In the genomic region with DNA sequence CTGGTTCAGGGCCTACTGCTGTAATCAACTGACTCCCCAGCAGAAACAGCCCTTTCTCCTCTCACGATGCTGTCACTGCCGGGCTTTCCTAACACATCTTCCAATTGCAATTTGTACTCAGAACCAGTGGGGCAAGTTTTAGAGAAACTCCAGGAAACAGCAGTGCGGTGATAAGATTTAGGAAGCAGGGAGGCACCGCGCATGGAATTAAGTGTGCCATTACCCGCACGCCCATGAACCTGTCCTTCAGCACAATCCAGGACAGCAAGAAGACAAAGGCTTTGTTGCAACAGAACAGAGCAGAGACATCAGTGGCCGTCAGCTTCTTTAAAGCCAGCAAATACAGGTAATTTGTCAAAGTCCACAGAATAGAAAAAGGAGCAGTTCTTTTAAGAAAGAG, we compare ENCODE assay signal across 18 mouse cellular contexts.
DNase-seq lines count a peak whose midpoint lies in the region; ATAC-seq and TF ChIP-seq lines count a peak whose summit lies in the region.
"Had no signal": no experiment of that assay in that cellular context is flagged by ENCODE, and none has a peak within 500 bp of the region (broad histone marks: within the 10 kb centered on the region; RNA-seq: fewer than 3 reads in every experiment).

No protein-coding gene starts in this region.

- no peak for DNase-seq in forebrain, embryonic 11.5 days (ENCODE audit: low spot score)
- no peak for DNase-seq in stomach, postnatal 0 days (ENCODE audit: low spot score)
- DNase-seq in ovary, postnatal 14 days (ENCODE audit: low spot score), result no peak
- no peak for DNase-seq in gastrocnemius, postnatal 4 days (ENCODE audit: low spot score in 2 of 2)
- DNase-seq: adrenal gland, adult 8-10 months; cerebellum, adult 11-12 months; gastrocnemius, postnatal 14 days; heart, adult 18-20 months; kidney, adult 11 months had no signal

- H3K9me3 ChIP-seq in forebrain, embryonic 13.5 days (replicated peaks), result no peaks in the 10 kb centered on the region
- no peaks in the 10 kb centered on the region for H3K9me3 ChIP-seq in forebrain, embryonic 11.5 days (ENCODE audit: control insufficient read depth, low read length)
- no peaks in the 10 kb centered on the region for H3K9me3 ChIP-seq in intestine, embryonic 16.5 days (ENCODE audit: control insufficient read depth, low read length)
- H3K9me3 ChIP-seq in intestine, postnatal 0 days (ENCODE audit: control insufficient read depth), result no peaks in the 10 kb centered on the region
- H3K9me3 ChIP-seq in stomach, embryonic 14.5 days (ENCODE audit: control insufficient read depth, low read depth, low read length), result no peaks in the 10 kb centered on the region
- no peaks in the 10 kb centered on the region for H3K9me3 ChIP-seq in stomach, postnatal 0 days (ENCODE audit: control insufficient read depth, low read length)
- H3K9me3 ChIP-seq: embryonic facial prominence, embryonic 13.5 days; heart, embryonic 10.5 days; hindbrain, embryonic 15.5 days had no signal

- no peak overlapping the region for H3K4me2 ChIP-seq in forebrain, embryonic 13.5 days
- no peak overlapping the region for H3K4me2 ChIP-seq in forebrain, embryonic 11.5 days (ENCODE audit: low read depth, low read length, severe bottlenecking)
- no peak overlapping the region for H3K4me2 ChIP-seq in intestine, embryonic 16.5 days (ENCODE audit: low read depth, low read length)
- H3K4me2 ChIP-seq in intestine, postnatal 0 days (replicated peaks; ENCODE audit: low read depth), result no peak overlapping the region
- no peak overlapping the region for H3K4me2 ChIP-seq in stomach, embryonic 14.5 days (replicated peaks; ENCODE audit: low read depth, low read length)
- H3K4me2 ChIP-seq in stomach, postnatal 0 days (replicated peaks; ENCODE audit: low read depth), result no peak overlapping the region
- H3K4me2 ChIP-seq: embryonic facial prominence, embryonic 13.5 days; hindbrain, embryonic 15.5 days had no signal

- no peak for TF ChIP-seq EP300 in stomach, postnatal 0 days (optimal IDR thresholded peaks at IDR 0.05)

- H3K9ac ChIP-seq in forebrain, embryonic 13.5 days, result no peak overlapping the region
- H3K9ac ChIP-seq in forebrain, embryonic 11.5 days (ENCODE audit: low read length), result no peak overlapping the region
- no peak overlapping the region for H3K9ac ChIP-seq in intestine, embryonic 16.5 days (ENCODE audit: low read depth, low read length)
- H3K9ac ChIP-seq in intestine, postnatal 0 days (ENCODE audit: low read depth, low read length), result no peak overlapping the region
- H3K9ac ChIP-seq in stomach, embryonic 14.5 days (replicated peaks; ENCODE audit: low read depth, low read length), result no peak overlapping the region
- no peak overlapping the region for H3K9ac ChIP-seq in stomach, postnatal 0 days (ENCODE audit: low read length)
- H3K9ac ChIP-seq: embryonic facial prominence, embryonic 13.5 days; hindbrain, embryonic 15.5 days had no signal

- no peak for ATAC-seq in forebrain, embryonic 13.5 days
- no peak for ATAC-seq in forebrain, embryonic 11.5 days (replicated peaks; ENCODE audit: low FRiP score)
- ATAC-seq in intestine, embryonic 16.5 days, result peak; percentile 52; the same call in 1 of the 2 replicates
- no peak for ATAC-seq in intestine, postnatal 0 days
- peak; percentile 28; the same call in 1 of the 2 replicates for ATAC-seq in stomach, embryonic 14.5 days (ENCODE audit: insufficient number of reproducible peaks, insufficient read depth, low FRiP score, low read depth)
- ATAC-seq in stomach, postnatal 0 days (ENCODE audit: low FRiP score, low TSS enrichment), result no peak
- ATAC-seq: forebrain, embryonic 16.5 days; Patski had no signal

- H3K36me3 ChIP-seq in forebrain, embryonic 13.5 days (ENCODE audit: poor library complexity, severe bottlenecking), result no peaks in the 10 kb centered on the region
- no peaks in the 10 kb centered on the region for H3K36me3 ChIP-seq in forebrain, embryonic 11.5 days (ENCODE audit: control insufficient read depth, insufficient read depth, low read length)
- no peaks in the 10 kb centered on the region for H3K36me3 ChIP-seq in intestine, embryonic 16.5 days (ENCODE audit: control insufficient read depth, insufficient read depth, low read length)
- no peaks in the 10 kb centered on the region for H3K36me3 ChIP-seq in intestine, postnatal 0 days (ENCODE audit: control insufficient read depth, insufficient read depth)
- no peaks in the 10 kb centered on the region for H3K36me3 ChIP-seq in stomach, embryonic 14.5 days (ENCODE audit: control insufficient read depth, insufficient read depth, low read length)
- no peaks in the 10 kb centered on the region for H3K36me3 ChIP-seq in stomach, postnatal 0 days (ENCODE audit: control insufficient read depth, insufficient read depth, low read length)
- H3K36me3 ChIP-seq: embryonic facial prominence, embryonic 13.5 days; heart, embryonic 10.5 days; hindbrain, embryonic 15.5 days had no signal

- 0 out of 2 replicates have a peak overlapping the region, but pooled peaks have one; percentile 32 for H3K27ac ChIP-seq in forebrain, embryonic 13.5 days
- no peak overlapping the region for H3K27ac ChIP-seq in forebrain, embryonic 11.5 days (ENCODE audit: low read depth, low read length)
- H3K27ac ChIP-seq in intestine, embryonic 16.5 days (ENCODE audit: low read length), result no peak overlapping the region
- no peak overlapping the region for H3K27ac ChIP-seq in intestine, postnatal 0 days (ENCODE audit: low read depth, low read length)
- no peak overlapping the region for H3K27ac ChIP-seq in stomach, embryonic 14.5 days (ENCODE audit: low read length)
- H3K27ac ChIP-seq in stomach, postnatal 0 days (replicated peaks), result no peak overlapping the region
- H3K27ac ChIP-seq: embryonic facial prominence, embryonic 13.5 days; heart, embryonic 10.5 days; hindbrain, embryonic 15.5 days had no signal

- no peak for TF ChIP-seq CTCF in intestine, postnatal 0 days (IDR thresholded peaks at IDR 0.05; ENCODE audit: low read depth)
- TF ChIP-seq CTCF in stomach, postnatal 0 days (IDR thresholded peaks at IDR 0.05; ENCODE audit: low read depth), result no peak

- 73% methylated on average over 8 of the region's 8 CpGs for WGBS in forebrain, embryonic 13.5 days
- 76% methylated on average over 8 of the region's 8 CpGs for WGBS in forebrain, embryonic 11.5 days
- 53% methylated on average over 8 of the region's 8 CpGs for WGBS in intestine, embryonic 16.5 days
- WGBS in intestine, postnatal 0 days, result 39% methylated on average over 8 of the region's 8 CpGs
- 59% methylated on average over 8 of the region's 8 CpGs for WGBS in stomach, embryonic 14.5 days
- WGBS in stomach, postnatal 0 days, result 52% methylated on average over 8 of the region's 8 CpGs

- H3K27me3 ChIP-seq in forebrain, embryonic 13.5 days, result no peaks in the 10 kb centered on the region
- H3K27me3 ChIP-seq in forebrain, embryonic 11.5 days (ENCODE audit: control insufficient read depth, insufficient read depth, low read length), result no peaks in the 10 kb centered on the region
- no peaks in the 10 kb centered on the region for H3K27me3 ChIP-seq in intestine, embryonic 16.5 days (replicated peaks; ENCODE audit: control insufficient read depth, insufficient read depth, low read length)
- H3K27me3 ChIP-seq in intestine, postnatal 0 days (replicated peaks; ENCODE audit: control insufficient read depth, insufficient read depth, low read length), result no peaks in the 10 kb centered on the region
- no peaks in the 10 kb centered on the region for H3K27me3 ChIP-seq in stomach, embryonic 14.5 days (ENCODE audit: control insufficient read depth, insufficient read depth, low read length)
- H3K27me3 ChIP-seq in stomach, postnatal 0 days (ENCODE audit: control insufficient read depth, insufficient read depth, low read length), result no peaks in the 10 kb centered on the region
- H3K27me3 ChIP-seq: embryonic facial prominence, embryonic 13.5 days; hindbrain, embryonic 15.5 days; Patski had no signal

- H3K4me3 ChIP-seq in forebrain, embryonic 13.5 days, result no peak overlapping the region
- no peak overlapping the region for H3K4me3 ChIP-seq in forebrain, embryonic 11.5 days (ENCODE audit: low read depth, low read length)
- no peak overlapping the region for H3K4me3 ChIP-seq in intestine, embryonic 16.5 days (ENCODE audit: low read length)
- H3K4me3 ChIP-seq in intestine, postnatal 0 days (ENCODE audit: low read depth, low read length), result no peak overlapping the region
- H3K4me3 ChIP-seq in stomach, embryonic 14.5 days (ENCODE audit: low read depth, low read length), result no peak overlapping the region
- H3K4me3 ChIP-seq in stomach, postnatal 0 days (ENCODE audit: low read depth, low read length), result no peak overlapping the region
- H3K4me3 ChIP-seq: embryonic facial prominence, embryonic 13.5 days; heart, embryonic 10.5 days; hindbrain, embryonic 15.5 days had no signal

- H3K4me1 ChIP-seq in forebrain, embryonic 13.5 days, result peaks cover 47% of the 10 kb centered on the region
- H3K4me1 ChIP-seq in forebrain, embryonic 11.5 days (replicated peaks; ENCODE audit: control insufficient read depth, insufficient read depth, low read length), result peaks cover 6% of the 10 kb centered on the region; the same call in 1 of the 2 replicates
- H3K4me1 ChIP-seq in intestine, embryonic 16.5 days (ENCODE audit: control insufficient read depth, insufficient read depth, low read length), result no peaks in the 10 kb centered on the region
- H3K4me1 ChIP-seq in intestine, postnatal 0 days (replicated peaks; ENCODE audit: control insufficient read depth, insufficient read depth, low read length), result no peaks in the 10 kb centered on the region
- H3K4me1 ChIP-seq in stomach, embryonic 14.5 days (ENCODE audit: control insufficient read depth, insufficient read depth, low read length), result no peaks in the 10 kb centered on the region
- no peaks in the 10 kb centered on the region for H3K4me1 ChIP-seq in stomach, postnatal 0 days (replicated peaks; ENCODE audit: control insufficient read depth, insufficient read depth)
- H3K4me1 ChIP-seq: heart, embryonic 10.5 days had no signal

Comparison
In these comparisons a context has a peak if more than half of its experiments do, and no peak if none do; other contexts are left out.
1. ATAC-seq: peak in intestine, embryonic 16.5 days (single experiment) and stomach, embryonic 14.5 days (single experiment); none in forebrain, embryonic 13.5 days (single experiment), forebrain, embryonic 11.5 days (single experiment), intestine, postnatal 0 days (single experiment) and stomach, postnatal 0 days (single experiment).